Mouse (Mus musculus): Measurements from ENCODE around the gene Rnf187. TPM values are rescaled to one million over a fixed set of nuclear protein-coding genes. Genes with fewer than 3 reads are reported as not detected.

The Rnf187 gene
- polyA plus RNA-seq, 1 experiment: 160 TPM

GRCm38 (mm10) chr11:58944136-58944535 lies 5.4 kb upstream of the Rnf187 start:
- no peak for TF ChIP-seq POLR2A (IDR thresholded peaks at IDR 0.05; ENCODE audit: low read depth, low read length)
- no peak for TF ChIP-seq CTCF (IDR thresholded peaks at IDR 0.05; ENCODE audit: extremely low read depth, insufficient read length, insufficient replicate concordance, low read depth, low read length)
- 80% methylated on average over 5 of the region's 5 CpGs for WGBS
- Histone ChIP-seq H3K27ac (ENCODE audit: insufficient read depth, low read depth, low read length) (no peak overlapping the region), H3K4me3 (ENCODE audit: low read depth, low read length) (no peak overlapping the region), H3K4me1 (ENCODE audit: control insufficient read depth, insufficient read depth, insufficient read length, low read length) (peaks cover 4% of the 10 kb centered on the region), H3K36me3 (ENCODE audit: control insufficient read depth, insufficient read depth, low read length) (no peaks in the 10 kb centered on the region), H3K27me3 (ENCODE audit: control insufficient read depth, insufficient read depth, low read length) (peaks cover 7% of the 10 kb centered on the region)

- Histone ChIP-seq H3K36me3 (ENCODE audit: control insufficient read depth, insufficient read depth, low read length) (peaks cover 12% of the 10 kb centered on the region), H3K4me3 (ENCODE audit: low read depth, low read length) (peak overlapping the region; percentile 78; the same call in 1 of the 2 replicates), H3K4me1 (ENCODE audit: control insufficient read depth, insufficient read depth, insufficient read length, low read length) (peaks cover 12% of the 10 kb centered on the region; the same call in 1 of the 2 replicates), H3K27me3 (ENCODE audit: control insufficient read depth, insufficient read depth, low read length) (no peaks in the 10 kb centered on the region), H3K27ac (ENCODE audit: insufficient read depth, low read depth, low read length) (no peak overlapping the region; the same call in 1 of the 2 replicates)
- WGBS: 14% methylated on average over 6 of the region's 6 CpGs
- TF ChIP-seq POLR2A (IDR thresholded peaks at IDR 0.05; ENCODE audit: low read depth, low read length) (no peak), CTCF (IDR thresholded peaks at IDR 0.05; ENCODE audit: extremely low read depth, insufficient read length, insufficient replicate concordance, low read depth, low read length) (no peak)
Measured at GRCm38 (mm10) chr11:58939088-58939439, 348 bp upstream of the Rnf187 start.

GRCm38 (mm10) chr11:58937909-58938308 lies 807 bp downstream of the Rnf187 start:
- Histone ChIP-seq H3K4me1 (ENCODE audit: control insufficient read depth, insufficient read depth, insufficient read length, low read length) (peaks cover 12% of the 10 kb centered on the region; the same call in 1 of the 2 replicates), H3K4me3 (ENCODE audit: low read depth, low read length) (peak overlapping the region; percentile 78), H3K36me3 (ENCODE audit: control insufficient read depth, insufficient read depth, low read length) (peaks cover 24% of the 10 kb centered on the region), H3K27ac (ENCODE audit: insufficient read depth, low read depth, low read length) (0 out of 2 replicates have a peak overlapping the region, but pooled peaks have one; percentile 74), H3K27me3 (ENCODE audit: control insufficient read depth, insufficient read depth, low read length) (no peaks in the 10 kb centered on the region)
- TF ChIP-seq POLR2A (IDR thresholded peaks at IDR 0.05; ENCODE audit: low read depth, low read length) (no peak), CTCF (IDR thresholded peaks at IDR 0.05; ENCODE audit: extremely low read depth, insufficient read length, insufficient replicate concordance, low read depth, low read length) (no peak)
- 2% methylated on average over 13 of the region's 13 CpGs for WGBS

- TF ChIP-seq CTCF (IDR thresholded peaks at IDR 0.05; ENCODE audit: extremely low read depth, insufficient read length, insufficient replicate concordance, low read depth, low read length) (0 out of 2 replicates have a peak, but pooled peaks have one; percentile 5), POLR2A (IDR thresholded peaks at IDR 0.05; ENCODE audit: low read depth, low read length) (no peak)
- H3K4me1 ChIP-seq (ENCODE audit: control insufficient read depth, insufficient read depth, insufficient read length, low read length): peaks cover 19% of the 10 kb centered on the region; the same call in 1 of the 2 replicates
- H3K27ac ChIP-seq (ENCODE audit: insufficient read depth, low read depth, low read length): no peak overlapping the region
- peaks cover 31% of the 10 kb centered on the region for H3K36me3 ChIP-seq (ENCODE audit: control insufficient read depth, insufficient read depth, low read length)
- no peak overlapping the region for H3K4me3 ChIP-seq (ENCODE audit: low read depth, low read length)
- H3K27me3 ChIP-seq (ENCODE audit: control insufficient read depth, insufficient read depth, low read length): no peaks in the 10 kb centered on the region
- WGBS: 45% methylated on average over 4 of the region's 4 CpGs
Measured at GRCm38 (mm10) chr11:58931576-58931975, 7.1 kb downstream of the Rnf187 start.

GRCm38 (mm10) chr11:58930254-58930653 lies 8.5 kb downstream of the Rnf187 start:
- Histone ChIP-seq H3K27me3 (ENCODE audit: control insufficient read depth, insufficient read depth, low read length) (no peaks in the 10 kb centered on the region), H3K36me3 (ENCODE audit: control insufficient read depth, insufficient read depth, low read length) (peaks cover 24% of the 10 kb centered on the region), H3K27ac (ENCODE audit: insufficient read depth, low read depth, low read length) (no peak overlapping the region), H3K4me3 (ENCODE audit: low read depth, low read length) (no peak overlapping the region), H3K4me1 (ENCODE audit: control insufficient read depth, insufficient read depth, insufficient read length, low read length) (peaks cover 19% of the 10 kb centered on the region; the same call in 1 of the 2 replicates)
- WGBS: 78% methylated on average over 3 of the region's 3 CpGs
- TF ChIP-seq POLR2A (IDR thresholded peaks at IDR 0.05; ENCODE audit: low read depth, low read length) (no peak), CTCF (IDR thresholded peaks at IDR 0.05; ENCODE audit: extremely low read depth, insufficient read length, insufficient replicate concordance, low read depth, low read length) (no peak)

- TF ChIP-seq POLR2A (IDR thresholded peaks at IDR 0.05; ENCODE audit: low read depth, low read length) (no peak), CTCF (IDR thresholded peaks at IDR 0.05; ENCODE audit: extremely low read depth, insufficient read length, insufficient replicate concordance, low read depth, low read length) (no peak)
- H3K4me3 ChIP-seq (ENCODE audit: low read depth, low read length): no peak overlapping the region
- WGBS: 23% methylated on average over 3 of the region's 3 CpGs
Measured at GRCm38 (mm10) chr11:58929641-58930040, 9.1 kb downstream of the Rnf187 start.

GRCm38 (mm10) chr11:58929055-58929454 lies 9.7 kb downstream of the Rnf187 start:
- no peak overlapping the region for H3K4me3 ChIP-seq (ENCODE audit: low read depth, low read length)
- H3K27ac ChIP-seq (ENCODE audit: insufficient read depth, low read depth, low read length): no peak overlapping the region
- peaks cover 19% of the 10 kb centered on the region; the same call in 1 of the 2 replicates for H3K4me1 ChIP-seq (ENCODE audit: control insufficient read depth, insufficient read depth, insufficient read length, low read length)
- TF ChIP-seq CTCF (IDR thresholded peaks at IDR 0.05; ENCODE audit: extremely low read depth, insufficient read length, insufficient replicate concordance, low read depth, low read length): no peak
- no peak for TF ChIP-seq POLR2A (IDR thresholded peaks at IDR 0.05; ENCODE audit: low read depth, low read length)
- H3K36me3 ChIP-seq (ENCODE audit: control insufficient read depth, insufficient read depth, low read length): peaks cover 20% of the 10 kb centered on the region
- 79% methylated on average over 4 of the region's 4 CpGs for WGBS
- H3K27me3 ChIP-seq (ENCODE audit: control insufficient read depth, insufficient read depth, low read length): no peaks in the 10 kb centered on the region

More at GRCm38 (mm10) chr11:58929641-58930040, 9.1 kb downstream of the Rnf187 start:
- H3K27me3 ChIP-seq (ENCODE audit: control insufficient read depth, insufficient read depth, low read length): no peaks in the 10 kb centered on the region
- H3K4me1 ChIP-seq (ENCODE audit: control insufficient read depth, insufficient read depth, insufficient read length, low read length): peaks cover 19% of the 10 kb centered on the region; the same call in 1 of the 2 replicates
- H3K27ac ChIP-seq (ENCODE audit: insufficient read depth, low read depth, low read length): no peak overlapping the region
- H3K36me3 ChIP-seq (ENCODE audit: control insufficient read depth, insufficient read depth, low read length): peaks cover 24% of the 10 kb centered on the region

All from small intestine, adult 2 months (tissue).